In the genomic region with DNA sequence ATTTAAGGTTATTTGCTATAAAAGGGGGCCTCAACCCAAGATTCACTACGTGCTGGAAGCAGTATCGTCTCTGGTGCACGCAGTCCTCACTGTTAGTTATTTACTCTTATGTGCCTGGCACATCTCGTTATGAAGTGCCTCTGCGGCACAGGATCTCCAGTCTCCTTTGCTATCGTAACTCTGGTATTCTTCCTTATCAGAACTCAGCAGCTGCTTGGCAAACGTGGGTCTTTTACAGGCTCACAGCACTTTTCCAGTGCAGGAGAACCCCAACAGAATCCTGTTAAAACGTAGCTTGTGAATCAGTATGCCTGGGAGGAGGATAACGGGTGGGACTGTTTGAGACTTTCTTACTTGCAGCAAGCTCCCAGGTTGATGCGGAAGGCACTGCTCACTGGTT, we compare ENCODE assay signal across 11 mouse cellular contexts.
DNase-seq lines count a peak whose midpoint lies in the region; ATAC-seq and TF ChIP-seq lines count a peak whose summit lies in the region.
"Had no signal": no experiment of that assay in that cellular context is flagged by ENCODE, and none has a peak within 500 bp of the region (broad histone marks: within the 10 kb centered on the region; RNA-seq: fewer than 3 reads in every experiment).

No protein-coding gene starts in this region.

- peaks cover 11% of the 10 kb centered on the region for H3K4me1 ChIP-seq in megakaryocyte, embryonic 14.5 days
- no peaks in the 10 kb centered on the region for H3K4me1 ChIP-seq in heart, postnatal 0 days (ENCODE audit: control insufficient read depth, insufficient read depth)
- no peaks in the 10 kb centered on the region for H3K4me1 ChIP-seq in liver, postnatal 0 days (ENCODE audit: insufficient read depth)
- H3K4me1 ChIP-seq: limb, embryonic 15.5 days had no signal

- H3K27me3 ChIP-seq in megakaryocyte, embryonic 14.5 days (replicated peaks) = peaks cover 4% of the 10 kb centered on the region
- no peaks in the 10 kb centered on the region for H3K27me3 ChIP-seq in heart, postnatal 0 days (ENCODE audit: control insufficient read depth, insufficient read depth, low read length)
- H3K27me3 ChIP-seq in liver, postnatal 0 days (ENCODE audit: insufficient read depth, low read length) = no peaks in the 10 kb centered on the region
- H3K27me3 ChIP-seq: limb, embryonic 15.5 days; Patski had no signal

- peak overlapping the region; percentile 64 for H3K4me3 ChIP-seq in megakaryocyte, embryonic 14.5 days (replicated peaks)
- H3K4me3 ChIP-seq in heart, postnatal 0 days (ENCODE audit: low read depth, low read length) = peak overlapping the region; percentile 36
- H3K4me3 ChIP-seq in liver, postnatal 0 days (ENCODE audit: low read depth, low read length) = peak overlapping the region; percentile 20; the same call in 1 of the 2 replicates
- H3K4me3 ChIP-seq: limb, embryonic 15.5 days had no signal

- no peak overlapping the region for H3K27ac ChIP-seq in heart, postnatal 0 days (ENCODE audit: low read depth)
- peak overlapping the region; percentile 57 for H3K27ac ChIP-seq in liver, postnatal 0 days (ENCODE audit: low read depth)
- H3K27ac ChIP-seq: limb, embryonic 15.5 days had no signal

- H3K9ac ChIP-seq in heart, postnatal 0 days (replicated peaks; ENCODE audit: low read depth, low read length) = no peak overlapping the region
- H3K9ac ChIP-seq in liver, postnatal 0 days (replicated peaks) = peak overlapping the region; percentile 21; the same call in 1 of the 2 replicates
- H3K9ac ChIP-seq: limb, embryonic 15.5 days had no signal

- 12% methylated on average over 10 of the region's 10 CpGs for WGBS in heart, postnatal 0 days
- WGBS in liver, postnatal 0 days (ENCODE audit: insufficient replicate concordance) = 31% methylated on average over 10 of the region's 10 CpGs

- TF ChIP-seq EP300 in heart, postnatal 0 days (IDR thresholded peaks at IDR 0.05; ENCODE audit: low read depth) = no peak
- TF ChIP-seq EP300 in liver, postnatal 0 days (IDR thresholded peaks at IDR 0.05; ENCODE audit: low read depth) = peak; percentile 92

- peak overlapping the region; percentile 59 for H3K4me2 ChIP-seq in heart, postnatal 0 days (ENCODE audit: low read depth, low read length)
- peak overlapping the region; percentile 58 for H3K4me2 ChIP-seq in liver, postnatal 0 days (ENCODE audit: low read depth, low read length)
- H3K4me2 ChIP-seq: limb, embryonic 15.5 days had no signal

- H3K36me3 ChIP-seq in megakaryocyte, embryonic 14.5 days (replicated peaks; ENCODE audit: low read length) = no peaks in the 10 kb centered on the region
- no peaks in the 10 kb centered on the region for H3K36me3 ChIP-seq in heart, postnatal 0 days (replicated peaks; ENCODE audit: control insufficient read depth, insufficient read depth, low read length)
- no peaks in the 10 kb centered on the region for H3K36me3 ChIP-seq in liver, postnatal 0 days (replicated peaks; ENCODE audit: insufficient read depth, low read length)
- H3K36me3 ChIP-seq: limb, embryonic 15.5 days had no signal

- TF ChIP-seq CTCF in heart, postnatal 0 days (IDR thresholded peaks at IDR 0.05; ENCODE audit: low read depth) = no peak
- no peak for TF ChIP-seq CTCF in liver, postnatal 0 days (IDR thresholded peaks at IDR 0.05; ENCODE audit: low read depth)

- H3K9me3 ChIP-seq in megakaryocyte, embryonic 14.5 days = no peaks in the 10 kb centered on the region
- no peaks in the 10 kb centered on the region for H3K9me3 ChIP-seq in heart, postnatal 0 days (replicated peaks; ENCODE audit: control insufficient read depth, low read length)
- H3K9me3 ChIP-seq in liver, postnatal 0 days (ENCODE audit: low read length) = no peaks in the 10 kb centered on the region
- H3K9me3 ChIP-seq: limb, embryonic 15.5 days had no signal

- peak; percentile 53 for DNase-seq in c-Kit-positive CD71-positive TER-119-positive erythroid progenitor cells, embryonic 14.5 days (ENCODE audit: low spot score)
- peak; percentile 42 for DNase-seq in heart, postnatal 0 days (ENCODE audit: low spot score)
- DNase-seq in liver, postnatal 0 days = no peak
- DNase-seq in right cerebral cortex, postnatal 14 days = no peak
- no peak for DNase-seq in urinary bladder, postnatal 10 days (ENCODE audit: low spot score)
- DNase-seq: cerebellum, postnatal 10 days; thymus, postnatal 14 days had no signal

- no peak for ATAC-seq in megakaryocyte, adult 5-6 weeks (ENCODE audit: poor library complexity, severe bottlenecking)
- no peak; the same call in 1 of the 2 replicates for ATAC-seq in heart, postnatal 0 days (ENCODE audit: insufficient read depth, low read depth)
- ATAC-seq in liver, postnatal 0 days = peak; percentile 83
- ATAC-seq: Patski had no signal

Comparison
In these comparisons a context has a peak if more than half of its experiments do, and no peak if none do; other contexts are left out.
1. DNase-seq: peak in c-Kit-positive CD71-positive TER-119-positive erythroid progenitor cells, embryonic 14.5 days (single experiment) and heart, postnatal 0 days (single experiment); none in liver, postnatal 0 days (single experiment), right cerebral cortex, postnatal 14 days (single experiment) and urinary bladder, postnatal 10 days (single experiment).
2. Peak in every context shown above with its lines, with median percentiles within 50 percentile points of each other: H3K4me3 ChIP-seq.